Mouse (Mus musculus) stomach, embryonic 15.5 days (tissue): ENCODE measurements at regions not wholly inside any gene's neighbourhood (a gene's known extent, or its start where the extent isn't known, plus 50 kb on each side); places are given as distances from the start of the nearest gene placed in this dataset.

Experiments
- ATAC-seq: fragments of 200-750 bp; cut with Nextera tagmentation; 2 replicates; pipeline ENCODE4 v1.8.0; 2017; ENCODE audit warnings: low read depth, moderate number of reproducible peaks, moderate TSS enrichment; ENCODE audit not compliant: insufficient read depth, low FRiP score
- H3K27ac ChIP-seq: fragments of 300-500 bp; sonication (generic); 2 replicates; pipeline ENCODE4 v1.5.1; 2015; ENCODE audit warnings: mild to moderate bottlenecking, inconsistent platforms
- H3K27me3 ChIP-seq: fragments of 300-500 bp; sonication (generic); replicated peaks from 2 replicates; pipeline ENCODE4 v1.6.1; 2015; ENCODE audit warnings: inconsistent platforms
- H3K36me3 ChIP-seq: fragments of 300-500 bp; sonication (generic); 2 replicates; pipeline ENCODE4 v1.6.1; 2015; ENCODE audit warnings: inconsistent platforms
- H3K4me1 ChIP-seq: fragments of 300-500 bp; sonication (generic); 2 replicates; pipeline ENCODE4 v1.6.1; 2015; ENCODE audit warnings: inconsistent platforms
- H3K4me2 ChIP-seq: fragments of 300-500 bp; sonication (generic); 2 replicates; pipeline ENCODE4 v1.6.1; 2015; ENCODE audit warnings: mild to moderate bottlenecking, inconsistent platforms
- H3K4me3 ChIP-seq: fragments of 300-500 bp; sonication (generic); replicated peaks from 2 replicates; pipeline ENCODE4 v1.5.1; 2015; ENCODE audit warnings: inconsistent platforms
- H3K9ac ChIP-seq: fragments of 300-500 bp; sonication (generic); 2 replicates; pipeline ENCODE4 v1.6.1; 2015; ENCODE audit warnings: inconsistent platforms
- H3K9me3 ChIP-seq: fragments of 300-500 bp; sonication (generic); 2 replicates; pipeline ENCODE4 v1.6.1; 2016; ENCODE audit warnings: inconsistent platforms
- WGBS: fragments of 180-500 bp; shearing (Covaris S2); methylation state at CpG from one replicate; pipeline ENCODE4 v1.1.7; 2015; 5-methylcytosine and 5-hydroxymethylcytosine counted together

DNA sequence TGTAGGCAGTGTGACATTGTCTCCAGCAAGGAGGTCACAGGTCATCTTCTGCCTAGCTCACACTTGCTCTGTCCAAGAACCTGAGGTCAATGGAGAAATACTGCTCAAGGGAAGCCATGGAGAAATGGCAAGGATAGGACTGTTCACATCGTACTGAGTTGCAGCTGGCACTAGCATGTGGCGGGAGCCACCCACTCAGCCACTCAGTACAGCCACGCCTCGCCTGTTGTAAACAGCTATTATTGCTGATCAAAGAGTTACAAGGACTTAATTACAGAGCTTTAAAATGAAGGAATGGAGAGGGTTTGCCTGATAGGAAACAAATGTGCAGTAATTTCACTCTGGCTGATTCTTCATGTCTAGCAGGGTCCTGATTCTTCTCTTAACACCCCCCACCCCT lies 64.8 kb downstream of the Dll1 start:
- WGBS = 76% methylated on average over 4 of the region's 4 CpGs
- Histone ChIP-seq H3K4me2 (no peak overlapping the region), H3K27me3 (no peaks in the 10 kb centered on the region), H3K4me1 (no peaks in the 10 kb centered on the region), H3K9ac (no peak overlapping the region), H3K4me3 (no peak overlapping the region), H3K9me3 (no peaks in the 10 kb centered on the region), H3K27ac (no peak overlapping the region), H3K36me3 (no peaks in the 10 kb centered on the region)
- no peak for ATAC-seq

GRCm38 (mm10) chr17:15310465-15310864 lies 66.2 kb downstream of the Dll1 start:
- Histone ChIP-seq H3K36me3 (no peaks in the 10 kb centered on the region), H3K27me3 (no peaks in the 10 kb centered on the region), H3K9ac (no peak overlapping the region), H3K4me1 (no peaks in the 10 kb centered on the region), H3K27ac (no peak overlapping the region), H3K9me3 (no peaks in the 10 kb centered on the region), H3K4me3 (no peak overlapping the region), H3K4me2 (no peak overlapping the region)
- 73% methylated on average over 2 of the region's 2 CpGs for WGBS
- no peak for ATAC-seq

- Histone ChIP-seq H3K4me3 (no peak overlapping the region), H3K9ac (no peak overlapping the region), H3K27me3 (no peaks in the 10 kb centered on the region), H3K4me1 (no peaks in the 10 kb centered on the region; the same call in 1 of the 2 replicates), H3K9me3 (no peaks in the 10 kb centered on the region), H3K36me3 (no peaks in the 10 kb centered on the region), H3K27ac (no peak overlapping the region), H3K4me2 (no peak overlapping the region)
- WGBS = 50% methylated on average over 1 of the region's 1 CpGs
- ATAC-seq = no peak
Observed at GRCm38 (mm10) chr17:15302110-15302509, 74.6 kb downstream of the Dll1 start.

- WGBS = 42% methylated on average over 13 of the region's 13 CpGs
- Histone ChIP-seq H3K4me2 (no peak overlapping the region), H3K27ac (no peak overlapping the region), H3K27me3 (no peaks in the 10 kb centered on the region), H3K4me1 (no peaks in the 10 kb centered on the region; the same call in 1 of the 2 replicates), H3K36me3 (no peaks in the 10 kb centered on the region), H3K9me3 (no peaks in the 10 kb centered on the region), H3K4me3 (no peak overlapping the region), H3K9ac (no peak overlapping the region)
- ATAC-seq = peak; percentile 43; the same call in 1 of the 2 replicates
Observed at GRCm38 (mm10) chr17:15299743-15300371, 76.8 kb downstream of the Dll1 start.

- H3K36me3 ChIP-seq = no peaks in the 10 kb centered on the region
- 75% methylated on average over 5 of the region's 5 CpGs for WGBS
- no peak overlapping the region for H3K27ac ChIP-seq
- no peaks in the 10 kb centered on the region for H3K27me3 ChIP-seq
- no peak overlapping the region for H3K9ac ChIP-seq
- H3K4me2 ChIP-seq = no peak overlapping the region
- ATAC-seq = no peak
- H3K9me3 ChIP-seq = no peaks in the 10 kb centered on the region
- no peak overlapping the region for H3K4me3 ChIP-seq
- H3K4me1 ChIP-seq = peaks cover 5% of the 10 kb centered on the region; the same call in 1 of the 2 replicates
Observed at GRCm38 (mm10) chr17:15294165-15294585, 82.5 kb downstream of the Dll1 start.

GRCm38 (mm10) chr17:15292490-15293070 lies 84.1 kb downstream of the Dll1 start:
- no peak for ATAC-seq
- 56% methylated on average over 11 of the region's 11 CpGs for WGBS

DNA sequence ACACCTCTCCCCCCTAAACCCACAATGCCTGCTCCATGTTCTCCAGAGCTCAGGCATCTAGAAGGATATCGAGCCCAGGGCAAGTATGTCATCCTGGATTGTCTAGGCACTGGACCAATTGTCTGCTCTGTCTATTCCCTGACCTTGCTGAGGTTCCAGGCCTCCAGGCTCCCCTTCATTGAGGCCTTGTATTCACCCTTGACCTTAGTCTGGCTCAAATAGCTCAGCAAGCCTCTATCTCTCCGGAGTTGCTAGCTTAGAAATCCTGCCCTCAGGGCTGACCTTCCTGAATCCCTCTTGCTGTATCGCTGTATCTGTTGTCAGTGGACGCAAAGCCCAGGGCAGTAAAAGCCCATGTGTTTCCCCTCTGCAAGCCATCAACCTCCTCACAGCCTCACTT lies 85.0 kb downstream of the Dll1 start:
- no peak for ATAC-seq
- Histone ChIP-seq H3K9me3 (no peaks in the 10 kb centered on the region), H3K9ac (no peak overlapping the region), H3K27me3 (no peaks in the 10 kb centered on the region), H3K4me3 (no peak overlapping the region), H3K4me1 (peaks cover 5% of the 10 kb centered on the region; the same call in 1 of the 2 replicates), H3K27ac (no peak overlapping the region), H3K36me3 (no peaks in the 10 kb centered on the region), H3K4me2 (no peak overlapping the region)
- WGBS = 57% methylated on average over 4 of the region's 4 CpGs

More at GRCm38 (mm10) chr17:15292490-15293070, 84.1 kb downstream of the Dll1 start:
- no peak overlapping the region for H3K4me3 ChIP-seq
- no peak overlapping the region for H3K27ac ChIP-seq
- no peak overlapping the region for H3K9ac ChIP-seq
- H3K27me3 ChIP-seq = no peaks in the 10 kb centered on the region
- H3K4me2 ChIP-seq = no peak overlapping the region
- no peaks in the 10 kb centered on the region for H3K36me3 ChIP-seq
- H3K4me1 ChIP-seq = peaks cover 5% of the 10 kb centered on the region; the same call in 1 of the 2 replicates
- H3K9me3 ChIP-seq = no peaks in the 10 kb centered on the region

DNA sequence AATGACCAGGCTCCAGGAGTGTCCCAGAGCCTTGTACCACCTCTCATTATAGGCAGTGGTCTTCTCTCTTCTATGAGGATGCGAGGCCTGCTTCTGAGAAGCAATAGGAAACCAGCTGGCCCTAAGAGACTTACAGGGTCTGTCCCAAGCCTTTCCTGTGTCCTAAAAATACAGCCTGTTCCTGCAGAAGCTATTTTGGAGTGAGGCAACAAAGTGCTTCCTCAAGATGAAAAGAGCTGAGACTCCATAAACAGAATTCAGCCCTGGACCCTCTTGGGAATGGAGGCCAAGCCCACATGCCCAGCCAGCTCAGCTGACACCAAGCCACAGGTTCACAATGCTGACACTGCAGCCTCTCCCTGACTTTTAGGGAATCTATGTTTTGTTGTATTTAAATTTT lies 86.3 kb downstream of the Dll1 start:
- Histone ChIP-seq H3K4me1 (peaks cover 11% of the 10 kb centered on the region), H3K9me3 (no peaks in the 10 kb centered on the region), H3K27me3 (no peaks in the 10 kb centered on the region), H3K27ac (no peak overlapping the region), H3K4me2 (no peak overlapping the region), H3K4me3 (no peak overlapping the region), H3K36me3 (no peaks in the 10 kb centered on the region), H3K9ac (no peak overlapping the region)
- WGBS = 80% methylated on average over 1 of the region's 1 CpGs
- ATAC-seq = no peak

DNA sequence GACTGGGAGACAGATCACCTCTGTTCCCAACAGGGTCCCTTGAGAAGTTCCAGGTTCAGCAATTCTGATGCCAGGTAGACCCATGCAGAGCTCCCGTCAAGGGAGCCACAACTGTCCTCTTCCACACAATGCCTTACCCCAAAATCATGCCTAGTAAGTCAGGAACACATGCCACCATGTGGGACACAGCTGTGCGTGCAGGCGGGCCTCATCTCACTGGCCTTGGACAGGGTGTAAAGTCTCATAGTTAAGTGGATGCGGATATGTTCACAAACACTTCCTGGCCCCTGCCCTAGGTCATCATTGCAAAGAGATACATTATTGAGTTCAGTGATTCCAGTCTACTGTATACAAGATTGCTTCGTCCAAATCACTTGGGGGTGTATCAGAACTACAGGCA lies 87.6 kb downstream of the Dll1 start:
- no peak overlapping the region for H3K27ac ChIP-seq
- no peak for ATAC-seq
- peaks cover 19% of the 10 kb centered on the region for H3K4me1 ChIP-seq
- no peak overlapping the region for H3K4me2 ChIP-seq
- H3K9me3 ChIP-seq = no peaks in the 10 kb centered on the region
- H3K4me3 ChIP-seq = no peak overlapping the region
- H3K36me3 ChIP-seq = no peaks in the 10 kb centered on the region
- no peak overlapping the region for H3K9ac ChIP-seq
- WGBS = 61% methylated on average over 5 of the region's 5 CpGs
- H3K27me3 ChIP-seq = no peaks in the 10 kb centered on the region

DNA sequence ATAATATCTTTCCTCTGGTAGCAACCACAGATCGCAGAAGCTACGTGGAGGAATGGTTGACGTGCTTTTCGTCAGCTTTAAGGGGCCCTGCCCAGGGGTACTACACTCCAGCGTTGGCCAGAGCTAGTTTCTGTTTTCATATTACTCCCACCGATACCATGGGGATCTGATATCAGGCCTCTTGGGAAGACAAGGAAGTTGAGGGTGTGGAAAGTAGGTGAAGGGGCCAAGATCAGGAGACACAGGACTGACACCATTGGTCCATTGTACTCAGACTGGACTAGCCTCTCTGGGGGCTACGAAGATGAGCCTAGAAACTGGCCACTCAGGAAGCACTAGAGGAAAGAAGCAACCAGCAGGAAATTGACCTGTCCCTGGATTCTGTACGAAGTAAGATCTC lies 88.0 kb downstream of the Dll1 start:
- no peak overlapping the region for H3K4me3 ChIP-seq
- H3K36me3 ChIP-seq = no peaks in the 10 kb centered on the region
- whole genome bisulfite sequencing = 74% methylated on average over 8 of the region's 8 CpGs
- ATAC-seq = no peak
- H3K4me2 ChIP-seq = no peak overlapping the region
- H3K27me3 ChIP-seq = no peaks in the 10 kb centered on the region
- no peak overlapping the region for H3K9ac ChIP-seq
- no peak overlapping the region for H3K27ac ChIP-seq
- no peaks in the 10 kb centered on the region for H3K9me3 ChIP-seq
- peaks cover 19% of the 10 kb centered on the region for H3K4me1 ChIP-seq

- Histone ChIP-seq H3K9ac (no peak overlapping the region), H3K4me2 (no peak overlapping the region), H3K4me1 (peaks cover 14% of the 10 kb centered on the region), H3K27me3 (no peaks in the 10 kb centered on the region), H3K9me3 (no peaks in the 10 kb centered on the region), H3K4me3 (no peak overlapping the region), H3K36me3 (no peaks in the 10 kb centered on the region), H3K27ac (no peak overlapping the region)
- WGBS = 84% methylated on average over 2 of the region's 2 CpGs
- no peak for ATAC-seq
Observed at GRCm38 (mm10) chr17:15286596-15286995, 90.1 kb downstream of the Dll1 start.

- peak; percentile 80 for ATAC-seq
- WGBS = 39% methylated on average over 7 of the region's 7 CpGs
- H3K4me3 ChIP-seq = no peak overlapping the region
- no peak overlapping the region for H3K9ac ChIP-seq
- H3K36me3 ChIP-seq = no peaks in the 10 kb centered on the region
- H3K27me3 ChIP-seq = no peaks in the 10 kb centered on the region
- H3K4me2 ChIP-seq = no peak overlapping the region
- H3K27ac ChIP-seq = no peak overlapping the region
- peaks cover 14% of the 10 kb centered on the region for H3K4me1 ChIP-seq
- H3K9me3 ChIP-seq = no peaks in the 10 kb centered on the region
Observed at GRCm38 (mm10) chr17:15285399-15286043, 91.2 kb downstream of the Dll1 start.
